Mouse (Mus musculus) CH12.LX (cell line): Measurements from ENCODE around the gene Fkbp4.

Experiments used
- CTCF ChIP-seq, 2 experiments: IDR thresholded peaks in 1 of 2; conservative IDR thresholded peaks in 1 of 2; 2 replicates each; pipeline ENCODE4 v1.5.1; 2011 to 2012; ENCODE audit warnings: low read depth in 2 of 2, low read length in 2 of 2, improper control_type of control experiment in 1 of 2, inconsistent platforms in 1 of 2, mild to moderate bottlenecking in 1 of 2, moderate library complexity in 1 of 2
- EP300 ChIP-seq: IDR thresholded peaks from 2 replicates; pipeline ENCODE4 v1.6.1; 2011; ENCODE audit warnings: low read length, improper control_type of control experiment
- MAFK ChIP-seq: IDR thresholded peaks from 2 replicates; pipeline ENCODE4 v1.6.1; 2011; ENCODE audit warnings: low read length, improper control_type of control experiment; ENCODE audit not compliant: insufficient replicate concordance
- MAZ ChIP-seq: IDR thresholded peaks from 2 replicates; pipeline ENCODE4 v1.6.1; 2012; ENCODE audit warnings: low read depth, mild to moderate bottlenecking, inconsistent platforms, low read length, improper control_type of control experiment, moderate library complexity
- MXI1 ChIP-seq: IDR thresholded peaks from 2 replicates; pipeline ENCODE4 v1.6.1; 2011; ENCODE audit warnings: mild to moderate bottlenecking, low read depth, low read length, improper control_type of control experiment
- MYC ChIP-seq: IDR thresholded peaks from 2 replicates; pipeline ENCODE4 v1.6.1; 2011; ENCODE audit warnings: low read depth, mild to moderate bottlenecking, improper control_type of control experiment, low read length
- POLR2A ChIP-seq: IDR thresholded peaks from 2 replicates; pipeline ENCODE4 v1.6.1; 2011; ENCODE audit warnings: low read depth, mild to moderate bottlenecking, improper control_type of control experiment, low read length
- RAD21 ChIP-seq: IDR thresholded peaks from 2 replicates; pipeline ENCODE4 v1.6.1; 2011; ENCODE audit warnings: low read depth, mild to moderate bottlenecking, low read length, improper control_type of control experiment, moderate library complexity
- RCOR1 ChIP-seq: conservative IDR thresholded peaks from 2 replicates; pipeline ENCODE4 v1.6.1; 2012; ENCODE audit warnings: low read depth, mild to moderate bottlenecking, inconsistent platforms, low read length, improper control_type of control experiment
- USF2 ChIP-seq: conservative IDR thresholded peaks from 2 replicates; pipeline ENCODE4 v1.6.1; 2011; ENCODE audit warnings: low read depth, low read length, improper control_type of control experiment
- ZKSCAN1 ChIP-seq: IDR thresholded peaks from 2 replicates; pipeline ENCODE4 v1.6.1; 2012; ENCODE audit warnings: low read depth, inconsistent platforms, low read length, improper control_type of control experiment, borderline replicate concordance
- ZMIZ1 ChIP-seq: IDR thresholded peaks from 2 replicates; pipeline ENCODE4 v1.6.1; 2012; ENCODE audit warnings: low read depth, mild to moderate bottlenecking, inconsistent platforms, low read length, improper control_type of control experiment
- ZNF384 ChIP-seq: IDR thresholded peaks from 2 replicates; pipeline ENCODE4 v1.6.1; 2012; ENCODE audit warnings: low read depth, low read length, improper control_type of control experiment, inconsistent platforms

- TF ChIP-seq POLR2A (no peak), CTCF (conservative IDR thresholded peaks at IDR 0.05 in 1 of 2, IDR thresholded peaks at IDR 0.05 in 1 of 2; ENCODE audit: low read depth in 2 of 2, low read length in 2 of 2) (no peak), MYC (no peak), ZMIZ1 (no peak), MAFK (no peak), ZNF384 (no peak), USF2 (no peak), RCOR1 (no peak), ZKSCAN1 (no peak), RAD21 (no peak), MXI1 (no peak), MAZ (no peak), EP300 (no peak)
These were observed 6.0 kb downstream of the Fkbp4 start for GRCm38 (mm10) chr6:128432356-128432915.
